Mouse (Mus musculus): ENCODE results near the gene Ctdnep1.

The Ctdnep1 gene

DNA sequence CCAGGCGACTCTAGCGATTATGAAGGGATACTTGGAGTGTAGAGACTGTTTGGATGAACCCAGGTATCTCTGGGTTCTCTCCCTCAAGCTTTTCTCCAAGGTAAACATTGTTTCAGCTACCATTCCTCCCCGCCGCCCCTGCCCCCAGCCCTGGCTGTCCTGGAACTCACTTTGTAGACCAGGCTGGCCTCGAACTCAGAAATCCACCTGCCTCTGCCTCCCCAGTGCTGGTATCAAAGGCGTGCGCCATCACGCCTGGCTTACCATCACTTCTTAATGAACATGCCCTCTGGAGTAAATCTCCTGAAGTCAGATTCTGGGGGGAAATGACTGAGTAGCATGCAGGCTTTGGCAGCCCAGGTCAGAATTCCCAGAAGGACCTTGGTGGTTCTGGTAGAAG is 1.3 kb downstream of the Ctdnep1 start, which contains the start of gene Elp5:
Elp5 (minus strand) TSS at position 293 of the 400 bp plus-strand sequence.
- no peak for DNase-seq (ENCODE audit: extremely low read depth, low read depth, low spot score)

DNA sequence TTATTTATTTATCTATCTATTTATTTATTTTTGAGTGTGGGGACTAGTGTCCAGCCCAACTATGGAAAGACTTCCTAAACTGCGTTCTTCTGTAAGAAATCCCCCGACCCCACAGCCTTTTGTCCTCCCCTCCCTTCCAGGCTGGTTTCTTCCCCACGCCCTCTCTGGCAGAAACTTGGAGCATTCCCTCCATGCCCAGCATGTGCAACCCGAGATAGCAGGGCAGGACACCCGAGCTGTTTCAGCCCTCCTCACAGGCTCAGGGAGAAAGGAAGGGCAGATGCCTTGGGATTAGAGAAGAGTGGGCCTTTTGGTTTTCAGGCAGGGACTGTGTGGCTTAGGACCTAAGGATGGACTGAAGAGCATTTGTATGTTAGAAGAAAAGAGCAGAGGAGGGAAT is 1.9 kb downstream of the Ctdnep1 start:
- DNase-seq (ENCODE audit: extremely low read depth, low read depth, low spot score) = no peak

DNA sequence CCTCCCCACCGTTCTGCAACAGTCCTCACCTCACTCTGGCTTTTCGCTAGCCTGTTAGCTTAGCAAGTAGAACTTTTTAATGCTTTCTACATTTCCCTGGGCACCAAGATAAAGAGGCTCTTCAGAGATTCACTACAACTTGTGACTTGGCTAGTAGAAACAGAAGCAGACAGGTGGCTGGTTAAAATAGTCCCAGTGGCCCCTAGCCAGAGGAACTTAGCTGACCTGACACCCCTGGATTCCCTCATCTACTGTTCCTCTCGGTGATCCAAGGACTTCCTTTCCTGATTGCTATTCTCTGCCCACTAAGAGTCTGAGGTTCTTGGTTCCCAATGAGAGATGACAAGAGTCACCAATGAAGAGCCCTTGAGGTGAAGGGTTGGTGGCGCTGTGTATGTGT is 2.4 kb downstream of the Ctdnep1 start:
- DNase-seq (ENCODE audit: extremely low read depth, low read depth, low spot score) = no peak

DNA sequence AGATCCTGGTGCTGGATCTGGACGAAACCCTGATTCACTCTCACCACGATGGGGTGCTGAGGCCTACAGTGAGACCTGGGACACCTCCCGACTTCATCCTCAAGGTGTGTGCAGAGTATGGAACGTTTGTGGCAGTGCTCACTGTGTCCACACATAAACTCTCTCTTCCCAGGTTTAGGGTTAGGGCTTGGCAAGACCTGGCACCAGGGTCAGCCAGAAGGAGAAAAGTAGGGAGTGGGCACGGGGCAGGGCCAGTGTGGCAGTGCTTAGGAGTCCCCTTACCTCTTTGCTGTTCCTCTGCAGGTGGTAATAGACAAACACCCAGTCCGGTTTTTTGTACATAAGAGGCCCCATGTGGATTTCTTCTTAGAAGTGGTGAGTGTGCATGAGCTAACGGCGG is 3.5 kb downstream of the Ctdnep1 start:
- DNase-seq (ENCODE audit: extremely low read depth, low read depth, low spot score) = no peak

DNA sequence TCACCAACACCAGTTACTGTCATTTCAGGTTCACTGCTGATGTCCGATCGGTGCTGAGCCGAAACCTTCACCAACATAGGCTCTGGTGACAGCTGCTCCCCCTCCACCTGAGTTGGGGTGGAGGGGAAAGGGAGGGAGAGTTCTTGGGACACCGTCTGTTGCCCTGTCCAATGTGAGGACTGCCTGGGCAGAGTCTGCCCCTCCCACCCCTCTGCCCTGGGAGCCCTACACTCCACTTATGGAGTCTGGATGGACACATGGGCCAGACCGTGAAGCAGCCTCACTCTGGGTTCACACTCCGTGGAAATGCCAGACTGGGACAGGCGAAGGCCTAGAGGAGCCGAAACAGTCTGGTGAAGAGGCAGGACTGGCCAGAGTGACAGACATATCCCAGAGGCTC is 9.0 kb downstream of the Ctdnep1 start:
- DNase-seq (ENCODE audit: extremely low read depth, low read depth, low spot score) = no peak

DNA sequence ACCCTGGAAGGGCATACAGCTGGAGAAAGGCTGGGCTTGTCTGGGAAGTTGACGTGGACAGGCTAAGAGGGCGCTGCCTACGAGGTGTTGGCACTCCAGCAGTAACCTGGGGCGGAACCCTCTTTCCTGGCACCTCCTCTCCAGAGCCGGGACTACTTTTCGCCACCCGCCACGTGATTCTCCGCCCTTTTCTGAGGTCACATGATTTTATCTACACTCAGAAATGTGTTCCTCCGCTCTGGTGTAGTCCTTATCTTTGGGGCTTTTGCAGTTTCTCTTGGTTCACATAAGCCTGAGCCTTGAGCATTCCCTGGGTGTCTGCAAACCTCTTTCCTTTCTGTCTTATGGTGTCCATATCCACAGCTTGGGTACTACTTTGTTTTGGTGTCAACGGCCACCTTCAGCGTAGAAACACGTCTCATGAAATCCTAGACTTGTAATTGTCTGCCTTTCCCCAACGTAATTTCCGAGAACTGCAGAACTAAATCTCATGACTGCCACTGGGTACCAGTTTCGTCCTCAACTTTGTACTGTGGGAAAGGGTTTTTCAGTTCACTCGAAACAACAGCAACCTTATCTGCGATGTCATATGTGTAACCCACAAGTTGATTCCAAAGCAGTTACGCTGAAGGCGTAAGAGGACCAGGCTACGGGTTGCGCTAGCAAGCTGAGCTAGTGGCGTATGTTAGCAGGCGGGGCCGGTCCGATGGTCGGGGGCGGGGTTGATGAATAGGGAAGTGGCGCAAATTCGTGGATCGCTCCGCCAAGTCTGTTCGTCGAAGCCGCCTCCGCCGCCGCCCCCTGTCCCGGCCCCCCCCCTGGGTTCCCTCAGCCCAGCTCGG is 10.1 kb downstream of the Ctdnep1 start, which contains the start of gene Gabarap:
Gabarap (plus strand) TSS at position 294 of the 842 bp plus-strand sequence.
- peak; percentile 80 for DNase-seq (ENCODE audit: extremely low read depth, low read depth, low spot score)

DNA sequence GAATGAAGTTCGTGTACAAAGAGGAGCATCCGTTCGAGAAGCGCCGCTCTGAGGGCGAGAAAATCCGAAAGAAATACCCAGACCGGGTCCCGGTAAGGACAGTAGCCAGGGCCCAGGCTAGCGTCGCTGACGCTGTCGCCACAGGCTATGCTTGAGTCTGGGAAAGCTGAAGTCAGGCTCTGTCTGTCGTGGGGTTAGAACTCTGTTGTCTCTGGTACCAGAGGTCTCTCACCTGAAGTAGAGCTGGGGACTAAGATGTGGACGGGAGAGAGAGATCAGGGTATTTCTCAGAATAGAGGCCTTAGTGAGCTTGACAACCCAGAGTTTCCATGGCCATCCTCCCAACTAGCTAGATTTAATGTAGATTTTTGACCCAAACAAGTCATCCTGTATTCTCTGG is 10.8 kb downstream of the Ctdnep1 start:
- no peak for DNase-seq (ENCODE audit: extremely low read depth, low read depth, low spot score)

DNA sequence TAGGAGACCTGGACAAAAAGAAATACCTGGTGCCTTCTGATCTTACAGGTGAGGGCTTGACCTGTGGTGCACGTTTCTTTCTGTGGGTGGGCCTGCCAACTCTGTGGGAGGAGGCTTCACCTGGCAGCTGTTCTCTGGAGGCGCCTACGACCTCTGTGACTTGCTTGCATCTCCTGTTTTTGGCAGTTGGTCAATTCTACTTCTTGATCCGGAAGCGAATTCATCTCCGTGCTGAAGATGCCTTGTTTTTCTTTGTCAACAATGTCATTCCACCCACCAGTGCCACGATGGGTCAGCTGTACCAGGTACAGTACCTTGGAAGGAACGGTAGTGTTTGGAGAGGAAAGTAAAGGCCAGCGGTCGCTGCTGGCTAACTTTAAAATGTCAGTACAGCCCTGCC is 11.4 kb downstream of the Ctdnep1 start:
- peak; percentile 34 for DNase-seq (ENCODE audit: extremely low read depth, low read depth, low spot score)

DNA sequence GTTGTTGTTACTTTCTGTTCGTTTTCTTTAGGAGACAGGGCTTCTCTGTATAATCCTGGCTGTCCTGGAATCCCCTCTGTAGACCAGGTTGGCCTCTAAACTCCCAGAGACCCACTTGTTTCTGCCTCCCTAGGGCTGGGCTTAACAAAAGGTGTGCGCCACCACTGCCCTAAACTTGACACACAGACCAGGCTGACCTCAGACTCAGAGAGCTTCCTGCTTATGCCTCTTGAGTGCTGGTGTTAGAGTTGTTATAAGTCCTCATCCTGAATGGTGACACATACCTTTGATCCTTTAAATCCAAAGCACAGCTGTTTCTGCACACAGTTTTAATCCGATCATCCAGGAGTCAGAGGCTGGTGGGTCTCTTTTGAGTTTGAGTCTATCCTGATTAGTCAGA is 12.0 kb downstream of the Ctdnep1 start:
- no peak for DNase-seq (ENCODE audit: extremely low read depth, low read depth, low spot score)

DNA sequence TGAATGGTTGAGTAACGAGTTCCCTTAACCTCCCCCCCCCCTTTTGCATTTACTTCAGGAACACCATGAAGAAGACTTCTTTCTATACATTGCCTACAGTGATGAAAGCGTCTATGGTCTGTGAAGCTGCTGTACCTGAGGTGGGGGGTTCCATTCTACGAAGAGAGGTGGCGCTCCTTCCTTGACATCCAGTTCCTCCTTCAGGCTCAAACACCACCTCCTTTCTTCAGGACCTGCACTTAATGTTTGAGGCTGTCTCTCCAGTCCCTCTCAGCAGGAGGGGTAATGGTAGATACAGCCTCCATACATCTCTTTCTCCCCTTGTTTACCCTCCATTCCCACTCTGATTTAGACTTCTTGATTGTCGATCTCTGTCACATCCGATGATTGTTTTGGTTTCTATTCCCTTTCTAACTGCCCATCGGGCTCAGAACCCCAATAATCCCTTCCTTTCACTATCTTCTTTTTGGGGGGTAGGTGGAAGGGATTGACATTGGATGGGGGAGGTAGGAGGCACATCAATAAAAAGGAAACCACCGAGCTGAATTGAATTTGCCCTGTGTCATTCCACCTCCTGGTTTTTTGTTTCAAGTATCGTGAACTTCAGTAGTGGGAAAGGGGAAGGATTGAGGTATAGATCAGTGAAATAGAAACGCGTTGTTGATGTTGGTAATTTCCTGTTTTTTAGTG is 13.6 kb downstream of the Ctdnep1 start:
- no peak for DNase-seq (ENCODE audit: extremely low read depth, low read depth, low spot score)

DNA sequence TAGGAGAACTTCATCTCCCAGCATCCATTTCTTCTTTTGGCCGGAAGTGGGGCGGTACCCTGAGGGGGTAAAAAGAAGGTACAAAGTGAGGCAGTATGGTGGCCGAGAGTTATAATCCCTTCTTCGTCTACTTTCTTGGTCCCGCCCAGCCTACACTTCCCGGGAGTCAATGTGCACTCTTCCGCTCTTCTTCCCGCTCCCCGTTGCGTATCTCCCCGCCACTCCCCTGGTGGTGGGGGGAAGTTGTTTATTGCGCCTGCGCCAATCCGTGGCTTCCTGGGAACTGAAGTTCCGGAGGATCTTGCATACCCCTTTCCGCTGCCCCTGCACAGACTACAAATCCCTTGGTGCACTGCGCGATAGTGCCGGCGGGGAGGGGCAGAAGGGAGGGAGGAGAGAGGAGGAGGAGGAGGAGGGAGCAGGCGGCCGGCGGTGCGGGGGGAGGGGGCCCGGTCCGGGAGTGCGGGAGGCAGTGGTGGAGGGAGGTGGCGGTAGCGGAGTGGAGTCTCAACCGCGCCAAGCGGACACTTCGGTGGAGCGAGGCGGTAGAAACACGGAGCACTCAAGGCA is 14.5 kb downstream of the Ctdnep1 start, which contains the start of gene Phf23:
Phf23 (plus strand) TSS at position 387 of the 570 bp plus-strand sequence.
- peak; percentile 93 for DNase-seq (ENCODE audit: extremely low read depth, low read depth, low spot score)

DNA sequence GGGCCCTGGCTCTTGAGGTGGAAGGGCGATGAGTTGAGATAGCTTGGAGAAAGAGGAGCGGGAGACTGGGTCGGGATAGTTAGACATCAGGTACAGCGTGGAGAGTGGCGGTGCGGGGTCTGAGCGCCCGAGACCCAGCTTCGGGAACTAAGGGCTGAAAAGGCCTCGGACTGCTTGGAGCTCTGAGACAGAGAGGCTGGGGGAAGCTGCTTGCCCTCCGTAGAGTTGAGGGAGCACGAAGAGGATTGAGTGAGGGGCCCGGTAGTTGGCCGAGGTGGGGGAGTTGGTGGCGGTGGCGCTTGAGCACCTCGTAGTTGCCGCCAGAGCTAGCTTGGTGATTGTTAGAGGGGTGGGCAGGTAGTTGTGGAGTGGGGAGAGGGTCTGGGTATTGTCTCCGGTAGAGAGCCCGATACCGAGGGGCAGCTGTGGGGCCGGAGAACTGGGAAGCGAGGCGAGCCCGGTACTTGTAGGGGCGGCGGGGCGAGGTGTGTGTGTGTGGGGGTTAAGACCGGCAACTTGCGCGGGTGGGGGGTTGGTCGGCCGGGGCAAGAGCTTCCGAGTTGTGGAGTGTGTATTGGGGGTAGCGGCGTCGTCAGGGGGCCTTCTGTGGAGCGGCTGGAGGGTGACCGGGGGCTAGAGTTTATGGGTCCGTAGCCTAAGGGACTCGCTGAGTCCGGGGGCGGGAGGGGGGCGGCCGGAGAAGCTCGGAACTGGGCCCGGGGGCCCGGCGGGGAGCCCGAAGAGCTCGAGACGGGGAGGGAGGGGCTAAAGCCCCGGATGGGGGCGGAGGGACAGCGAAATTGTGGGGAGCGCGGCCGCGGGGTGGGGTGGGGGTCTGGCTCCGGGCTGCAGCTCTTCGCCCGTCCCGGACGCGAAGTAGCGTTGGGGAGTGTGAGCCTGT is 15.5 kb downstream of the Ctdnep1 start:
- DNase-seq (ENCODE audit: extremely low read depth, low read depth, low spot score) = no peak

DNA sequence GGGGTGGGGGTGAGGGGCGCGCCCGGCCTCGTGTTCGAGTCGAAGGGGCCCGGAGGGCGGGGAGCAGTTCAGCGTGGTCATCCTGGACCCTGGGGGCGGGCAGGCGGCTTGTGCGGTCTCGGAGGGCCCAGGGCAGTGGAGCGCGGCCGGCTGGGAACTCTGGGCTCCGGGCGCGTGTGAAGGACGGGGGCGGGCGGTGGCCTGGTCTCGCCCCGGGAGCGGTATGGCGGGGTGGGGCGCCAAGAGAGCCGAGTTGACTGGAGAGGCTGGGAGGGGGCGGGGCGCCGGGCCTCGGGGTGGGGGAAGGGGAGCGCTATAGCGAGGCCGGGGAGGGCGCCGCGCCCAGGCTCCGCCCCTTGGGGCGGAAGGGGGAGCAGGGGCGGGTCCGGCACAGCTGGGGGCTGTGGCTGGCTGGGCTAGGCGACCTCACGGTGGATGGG is 16.1 kb downstream of the Ctdnep1 start:
- no peak for DNase-seq (ENCODE audit: extremely low read depth, low read depth, low spot score)

DNA sequence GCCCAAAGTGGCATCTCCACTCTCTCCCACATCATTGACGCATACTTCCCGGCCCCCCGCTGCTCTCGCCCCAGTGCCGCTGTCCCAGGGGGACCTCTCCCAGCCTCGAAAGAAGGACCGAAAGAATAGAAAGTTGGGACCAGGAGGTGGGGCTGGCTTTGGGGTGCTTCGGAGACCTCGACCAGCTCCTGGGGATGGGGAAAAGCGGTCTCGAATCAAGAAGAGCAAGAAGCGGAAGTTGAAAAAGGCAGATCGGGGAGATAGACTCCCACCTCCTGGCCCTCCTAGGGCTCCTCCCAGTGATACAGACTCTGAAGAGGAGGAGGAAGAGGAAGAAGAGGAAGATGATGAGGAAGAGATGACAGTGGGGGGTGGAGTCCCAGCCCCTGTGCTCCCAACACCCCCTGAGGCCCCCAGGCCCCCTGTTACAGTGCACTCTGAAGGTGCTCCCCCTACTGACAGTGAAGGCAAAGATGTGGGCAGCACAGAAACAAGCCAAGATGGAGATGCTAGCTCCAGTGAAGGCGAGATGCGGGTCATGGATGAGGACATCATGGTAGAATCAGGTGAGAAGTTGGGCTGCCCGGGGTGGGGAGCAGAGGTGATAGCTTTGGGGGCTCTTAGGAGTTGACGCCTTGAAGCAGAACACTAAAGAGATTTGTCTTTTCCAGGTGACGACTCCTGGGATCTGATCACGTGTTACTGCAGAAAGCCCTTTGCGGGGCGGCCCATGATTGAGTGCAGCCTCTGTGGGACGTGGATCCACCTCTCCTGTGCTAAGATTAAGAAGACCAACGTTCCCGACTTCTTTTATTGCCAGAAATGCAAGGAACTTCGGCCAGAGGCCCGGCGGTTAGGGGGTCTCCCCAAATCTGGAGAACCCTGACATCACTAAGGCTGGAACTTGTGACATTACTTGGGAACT is 17.9 kb downstream of the Ctdnep1 start:
- DNase-seq (ENCODE audit: extremely low read depth, low read depth, low spot score) = no peak

DNA sequence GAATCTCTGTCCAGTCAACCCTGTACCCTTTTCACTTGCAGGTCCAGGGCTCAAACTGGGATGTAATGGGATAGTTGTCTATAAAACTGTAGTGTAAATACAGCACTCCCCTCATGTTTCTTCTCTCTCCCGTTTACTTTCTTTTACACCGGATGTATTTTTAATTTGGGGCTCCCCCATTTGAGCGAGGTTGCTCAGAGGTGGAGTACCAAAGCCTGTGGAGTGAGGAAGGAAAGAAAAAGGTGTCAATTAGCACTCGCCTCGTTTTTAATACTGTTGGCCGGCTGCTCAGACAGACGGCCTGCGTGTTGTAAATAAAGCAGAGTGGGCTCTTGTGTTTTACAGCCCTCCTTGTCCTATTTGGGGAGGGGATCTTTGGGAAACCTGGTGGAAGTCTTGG is 18.7 kb downstream of the Ctdnep1 start:
- DNase-seq (ENCODE audit: extremely low read depth, low read depth, low spot score) = no peak

DNA sequence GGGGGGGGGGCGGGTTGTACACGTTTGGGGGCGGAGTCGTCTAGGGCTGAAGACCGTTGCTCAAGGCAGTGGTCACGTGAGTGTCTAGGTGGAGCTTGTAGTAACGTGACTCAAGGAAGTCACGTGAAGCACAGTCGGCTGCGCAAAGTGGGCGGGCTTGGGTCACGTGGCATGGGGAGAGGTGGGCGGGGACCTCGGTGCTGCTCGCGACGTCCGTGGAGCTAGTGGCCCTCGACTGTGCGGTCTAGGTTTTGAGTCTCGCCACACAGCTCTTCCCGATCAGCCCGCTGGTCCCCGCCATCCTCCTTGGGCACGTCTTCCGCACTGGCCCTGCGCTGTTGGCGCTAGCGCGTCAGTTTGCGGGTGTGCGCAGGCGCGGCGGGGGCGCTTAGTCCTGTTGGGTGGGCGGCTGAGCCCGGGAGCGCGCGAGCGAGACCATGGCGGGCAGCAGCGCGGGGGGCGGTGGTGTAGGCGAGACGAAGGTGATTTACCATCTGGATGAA is 19.5 kb downstream of the Ctdnep1 start, which contains the start of gene Dvl2:
Dvl2 (plus strand) TSS at position 200 of the 503 bp plus-strand sequence.
- peak; percentile 72 for DNase-seq (ENCODE audit: extremely low read depth, low read depth, low spot score)

DNA sequence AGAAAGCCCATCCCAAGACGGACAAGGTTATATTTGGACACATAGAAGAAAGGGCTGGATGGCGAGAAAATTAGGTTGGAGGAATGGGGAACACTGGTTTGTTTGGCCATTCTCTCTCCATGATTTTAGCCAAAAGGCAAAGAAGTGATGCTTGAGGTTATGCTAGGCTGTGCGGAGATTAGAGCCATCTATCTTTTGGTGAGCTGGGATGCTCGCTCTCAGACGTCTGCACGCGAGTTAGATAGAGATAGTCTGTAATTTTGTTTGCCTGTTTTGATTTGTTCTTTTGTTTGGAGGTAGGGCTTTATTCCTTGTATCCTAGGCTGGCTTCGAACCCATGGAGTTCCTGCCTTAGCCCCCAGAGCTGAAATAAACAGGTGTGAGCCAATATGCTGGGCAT is 20.2 kb downstream of the Ctdnep1 start:
- DNase-seq (ENCODE audit: extremely low read depth, low read depth, low spot score) = no peak

DNA sequence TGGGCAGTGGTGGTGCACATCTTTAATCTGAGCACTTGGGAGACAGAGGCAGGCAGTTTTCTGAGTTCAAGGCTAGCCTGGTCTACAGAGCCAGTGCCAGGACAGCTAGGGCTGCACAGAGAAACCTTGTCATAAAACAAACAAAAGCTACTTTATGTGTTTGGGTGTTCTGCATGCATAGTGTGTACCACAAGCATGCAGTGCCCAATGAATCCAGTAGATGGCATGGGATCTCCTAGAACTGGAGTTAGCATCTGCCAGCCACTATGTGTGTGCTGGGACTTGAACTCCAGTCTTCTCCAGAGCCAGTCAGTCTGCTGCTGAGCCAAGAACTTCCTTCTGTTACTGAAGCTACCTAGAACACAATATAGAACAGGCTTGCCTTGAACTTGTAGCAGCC is 20.9 kb downstream of the Ctdnep1 start:
- DNase-seq (ENCODE audit: extremely low read depth, low read depth, low spot score) = no peak

DNA sequence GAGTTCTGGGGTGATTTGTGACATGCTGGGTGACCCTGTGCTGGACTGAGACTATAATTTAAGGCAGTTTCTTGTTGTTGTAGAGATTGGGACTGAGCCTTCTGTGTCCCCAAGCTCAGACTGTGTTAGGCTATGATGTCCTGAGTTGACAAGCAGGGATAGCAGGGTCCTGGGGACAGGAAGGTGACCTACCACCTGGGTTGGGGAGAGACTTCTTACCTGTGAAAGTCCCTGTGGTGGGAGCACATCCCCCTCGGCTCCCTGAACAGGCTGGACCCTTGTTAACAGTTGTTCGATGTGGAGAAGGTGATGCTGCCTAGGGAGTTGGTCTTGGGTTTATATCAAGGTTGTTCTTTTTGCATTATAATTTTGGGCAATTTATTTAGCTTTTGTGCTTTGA is 21.5 kb downstream of the Ctdnep1 start:
- DNase-seq (ENCODE audit: extremely low read depth, low read depth, low spot score) = no peak
